Mouse (Mus musculus) left cerebral cortex, postnatal 14 days (tissue): Measurements from ENCODE around the gene Ggcx. TPM values are rescaled to one million over a fixed set of nuclear protein-coding genes. Genes with fewer than 3 reads are reported as not detected.

Experiments
- DNase-seq, 2 experiments: peaks; one replicate each; pipeline ENCODE4 v3.0.0; 2021 to 2022; ENCODE audit warnings: low spot score in 2 of 2, mixed read lengths in 1 of 2
- intact Hi-C: fragments of 180-260 bp; cut with DNase I; formaldehyde crosslinking; loops from one replicate; pipeline ENCODE4 v1.15.1; 2025
- long read RNA-seq, 2 experiments: library from polyadenylated mRNA; stranded (forward); transcript quantifications; one replicate each; pipeline ENCODE4 v2.0.0; 2021
- total RNA-seq, 2 experiments: library from RNA; stranded (reverse); gene quantifications; 2 replicates each; pipeline ENCODE4 v1.2.3; 2021

Ggcx gene
- total RNA-seq = 10 to 100 TPM; 22.3 to 23.1 TPM
- long read RNA-seq, experiment 1, transcript Ggcx-201 (15 exons, 2,929 nt) = major isoform, 11 of 16 reads
- long read RNA-seq, experiment 1, partial matches to known transcripts = 1 of 16 reads
- long read RNA-seq, experiment 1, other reads (novel, unspliced or antisense) = 4 of 16 reads
- long read RNA-seq, experiment 2, transcript Ggcx-201 (15 exons, 2,929 nt) = major isoform, 7 of 14 reads
- long read RNA-seq, experiment 2, partial matches to known transcripts = 3 of 14 reads
- long read RNA-seq, experiment 2, other reads (novel, unspliced or antisense) = 4 of 14 reads

DNA sequence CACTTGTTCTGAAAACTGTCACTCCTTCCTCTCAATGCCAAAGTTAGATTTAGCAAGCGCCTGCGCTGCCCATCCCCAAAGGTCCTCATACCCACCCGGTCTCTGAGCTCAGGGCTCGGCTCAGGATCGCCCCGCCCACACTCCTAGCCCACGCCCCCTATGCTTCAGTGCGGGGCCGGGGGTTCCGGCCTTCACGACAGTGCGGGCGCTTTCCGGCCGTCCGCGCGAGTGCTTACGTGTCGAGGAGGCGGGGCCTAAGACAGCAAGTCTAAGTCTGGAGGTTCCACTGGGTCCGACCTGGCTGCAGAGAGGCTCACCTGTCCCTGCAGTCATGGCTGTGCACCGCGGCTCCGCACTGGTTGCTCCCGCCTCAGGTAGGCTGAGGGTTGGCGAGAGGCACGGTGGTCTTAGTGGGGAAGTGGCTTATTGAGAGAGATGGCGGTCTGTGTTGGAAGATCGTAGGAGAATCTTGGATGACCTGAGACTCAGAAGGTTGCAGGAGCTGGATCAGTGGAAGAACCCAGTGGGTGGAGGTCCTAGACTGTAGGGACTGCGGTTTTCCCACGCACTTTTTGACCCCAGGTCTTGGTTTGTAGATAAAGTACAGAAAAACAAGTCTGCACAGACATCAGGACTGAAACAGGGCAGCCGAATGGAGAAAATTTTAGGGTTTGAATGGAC lies at the start of gene Ggcx:
TSS of gene Ggcx (plus strand) at position 233 of the 681 bp plus-strand sequence.
- intact Hi-C loops = no loop called here
- DNase-seq = peak; percentile 90 to 91

DNA sequence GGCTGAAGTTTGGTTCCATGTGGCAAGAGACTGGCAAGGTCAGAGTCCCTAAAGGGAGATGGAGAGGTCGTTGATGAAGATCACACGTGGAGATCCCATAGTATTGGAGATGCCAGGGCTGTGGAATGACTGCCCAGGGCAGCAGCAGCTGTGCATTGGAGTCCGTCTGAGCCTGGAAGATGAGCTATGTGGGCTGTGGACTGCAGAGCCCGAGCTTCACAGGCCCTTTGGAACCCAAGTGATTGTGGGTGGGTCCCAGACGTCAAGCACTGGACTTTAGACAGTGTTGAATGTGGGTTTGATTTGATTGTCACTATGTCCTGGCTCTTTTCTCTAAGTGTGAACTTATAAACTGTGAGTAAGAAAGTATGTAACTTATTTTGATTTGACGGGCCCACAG lies 49.1 kb upstream of the Ggcx start:
- no peak for DNase-seq
- intact Hi-C loops = loop anchor here (5.0 kb wide), 2 partner anchors 42 to 172 kb away; no protein-coding TSS in a partner anchor

DNA sequence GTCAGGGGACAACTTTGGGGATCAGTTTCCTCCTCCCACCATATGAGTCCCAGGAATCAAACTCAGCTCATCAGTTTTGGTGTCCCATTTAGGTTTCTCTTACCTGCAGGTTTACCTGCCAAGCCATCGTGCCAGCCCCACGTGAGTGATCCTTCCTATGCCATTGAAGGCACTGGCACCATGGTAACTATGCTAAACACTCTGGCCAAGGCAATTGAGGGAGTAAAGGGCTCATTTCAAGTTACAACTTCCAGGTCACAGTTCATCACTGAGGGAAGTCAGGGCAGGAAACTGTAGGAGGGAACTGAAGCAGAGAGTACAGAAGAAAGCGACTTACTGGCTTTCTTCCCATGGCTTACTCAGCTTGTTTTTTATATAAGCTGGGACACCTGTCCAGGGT lies 47.8 kb upstream of the Ggcx start:
- intact Hi-C loops = no loop called here
- DNase-seq = no peak

DNA sequence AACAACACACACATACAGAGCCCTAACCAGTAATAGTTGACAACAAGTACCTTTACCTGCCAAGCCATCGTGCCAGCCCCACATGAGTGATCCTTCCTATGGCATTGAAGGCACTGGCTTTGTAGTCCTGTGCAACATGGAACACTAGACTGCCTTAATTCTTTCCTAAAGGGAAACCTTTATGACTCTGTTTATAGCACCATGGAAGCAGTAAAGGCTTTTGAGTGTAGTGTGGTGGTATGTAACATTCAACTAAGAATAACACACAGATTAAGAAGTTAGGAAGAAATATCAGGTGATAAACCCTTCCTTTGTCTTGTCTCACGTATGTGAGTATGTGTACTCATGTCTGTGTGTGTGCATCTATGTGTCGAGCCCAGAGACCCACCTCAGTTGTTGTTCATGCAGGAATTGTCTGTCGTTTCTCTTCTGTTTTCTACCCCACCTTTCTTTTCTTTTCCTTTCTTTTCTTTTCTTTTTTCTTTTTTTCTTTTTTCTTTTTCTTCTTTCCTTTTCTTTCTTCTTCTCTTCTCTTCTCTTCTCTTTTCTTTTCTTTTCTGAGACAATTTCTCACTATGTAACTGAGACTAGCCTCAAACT lies 47.2 kb upstream of the Ggcx start, which contains the start of gene Rnf181:
TSS of gene Rnf181 (minus strand) at position 113 of the 600 bp plus-strand sequence.
- intact Hi-C loops = no loop called here
- DNase-seq = no peak

DNA sequence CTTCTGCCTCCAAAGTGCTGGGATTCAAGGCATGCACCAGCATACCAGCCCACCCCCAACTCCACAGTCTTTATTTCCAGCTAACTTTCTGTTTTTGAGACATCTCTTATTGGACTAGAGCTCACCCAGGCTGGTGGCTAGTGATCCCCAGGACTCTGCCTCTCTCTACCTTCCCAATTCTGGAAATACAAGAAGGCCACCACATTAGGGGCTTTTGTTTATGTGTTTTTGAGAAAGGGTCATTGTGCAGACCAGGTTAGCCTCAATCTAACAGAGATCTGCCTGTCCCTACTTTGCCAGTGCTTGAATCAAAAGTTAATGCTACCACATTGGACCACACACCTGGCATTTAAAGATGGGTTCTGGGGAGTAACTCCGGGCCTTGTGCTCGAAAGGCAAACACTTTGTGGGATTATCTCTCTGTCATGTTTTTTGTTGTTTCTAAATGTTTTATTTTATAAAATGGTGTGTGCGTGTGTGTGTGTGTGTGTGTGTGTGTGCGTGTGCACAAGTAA lies 46.6 kb upstream of the Ggcx start:
- DNase-seq = no peak
- intact Hi-C loops = no loop called here

DNA sequence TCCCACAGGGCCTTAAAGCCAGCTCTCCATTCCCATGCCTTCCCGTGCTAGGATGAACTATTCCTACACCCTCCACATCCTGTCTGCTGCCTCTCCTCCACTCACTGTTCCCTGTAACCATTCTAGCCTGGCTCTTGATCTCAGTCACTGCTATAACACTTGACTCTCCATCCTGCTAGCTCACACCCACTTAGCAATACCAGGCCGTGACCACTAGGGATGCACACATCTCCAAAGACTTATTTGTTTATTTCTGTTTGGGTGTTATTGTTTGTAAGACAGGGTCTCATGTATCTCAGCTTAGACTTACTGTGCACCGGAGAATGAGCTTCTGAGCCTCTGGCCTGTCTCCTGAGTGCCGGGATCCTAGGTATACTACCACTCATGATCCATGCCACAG lies 44.6 kb upstream of the Ggcx start:
- no peak for DNase-seq
- intact Hi-C loops = no loop called here

DNA sequence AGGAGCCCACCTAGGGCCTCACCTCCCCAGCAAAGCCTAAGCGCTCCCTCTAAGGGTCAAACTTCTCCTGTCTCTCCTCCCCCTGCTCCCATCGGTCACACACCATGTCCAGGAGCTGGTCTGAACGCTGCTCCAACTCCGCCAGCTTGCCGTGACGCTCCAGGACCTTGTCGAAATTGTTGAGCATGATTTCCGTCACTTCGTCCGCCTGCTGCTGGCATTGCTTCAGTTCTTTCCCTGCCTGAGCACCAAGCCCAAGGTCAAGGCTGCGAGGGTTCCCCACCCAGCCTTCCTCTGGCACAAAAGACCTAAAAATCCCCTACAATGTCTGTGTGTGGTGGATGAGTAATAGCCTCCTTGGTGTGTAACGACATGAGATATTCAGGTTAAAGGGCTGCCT lies 44.0 kb upstream of the Ggcx start:
- DNase-seq = no peak
- intact Hi-C loops = no loop called here

DNA sequence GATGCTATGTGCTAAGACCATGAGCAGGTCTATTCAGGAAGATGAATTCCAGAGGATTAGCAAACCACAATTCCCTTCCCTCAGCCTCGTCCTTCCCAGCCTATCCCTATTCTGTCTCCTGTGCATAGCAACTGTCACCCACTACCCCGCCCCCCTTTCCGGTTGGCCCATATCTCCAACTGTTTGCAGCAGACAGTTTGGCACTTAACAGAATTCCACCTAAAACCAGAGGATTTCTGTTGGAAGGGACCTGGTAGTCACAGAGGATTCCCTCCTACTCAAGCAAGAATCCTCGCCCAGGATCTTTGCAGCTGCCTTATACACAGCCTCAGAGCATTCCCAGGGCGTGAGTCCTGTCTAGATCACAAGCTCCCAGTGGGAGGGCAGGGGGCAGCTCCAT lies 43.0 kb upstream of the Ggcx start:
- intact Hi-C loops = no loop called here

DNA sequence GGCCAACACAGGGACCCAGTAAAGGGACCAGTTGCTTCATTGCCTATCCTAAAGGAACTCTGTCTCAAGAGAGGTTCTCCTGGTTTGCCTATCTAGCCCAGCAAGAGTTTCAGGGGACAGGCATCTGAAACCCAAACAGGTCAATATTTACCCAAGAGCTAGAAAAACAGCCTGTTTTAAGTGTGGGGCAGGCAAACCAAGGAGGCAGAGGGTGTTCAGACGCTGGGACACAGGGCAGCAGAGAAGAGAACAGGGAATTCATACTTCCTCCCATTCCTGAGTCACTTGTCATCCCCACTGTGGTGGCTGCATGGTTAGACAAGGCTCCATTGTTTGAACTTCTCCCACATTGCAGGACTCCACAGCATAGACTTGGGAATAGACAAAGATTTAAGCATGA lies 42.5 kb upstream of the Ggcx start:
- no peak for DNase-seq
- intact Hi-C loops = no loop called here

More for the DNA sequence above, 43.0 kb upstream of the Ggcx start:
- peak; percentile 60 to 74 for DNase-seq

DNA sequence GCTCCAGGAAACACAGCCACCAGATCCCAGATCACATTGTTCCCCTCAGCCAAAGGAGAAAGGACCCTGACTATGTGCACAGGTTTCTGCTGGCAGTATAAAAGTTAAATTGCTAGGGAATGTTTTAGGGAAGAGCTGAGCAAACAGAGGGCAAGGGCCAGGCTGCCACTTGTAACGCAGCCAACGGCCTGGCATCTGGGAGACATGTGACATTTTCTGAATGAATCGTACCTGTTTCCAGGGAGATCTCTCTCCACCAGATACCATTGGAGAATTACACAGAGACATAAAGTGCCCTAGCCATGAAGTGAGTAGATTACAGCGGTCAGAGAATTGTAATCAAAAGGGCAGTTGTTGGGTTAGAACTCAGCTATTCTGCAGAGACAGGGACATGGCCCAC lies 40.9 kb upstream of the Ggcx start:
- DNase-seq = no peak
- intact Hi-C loops = no loop called here

DNA sequence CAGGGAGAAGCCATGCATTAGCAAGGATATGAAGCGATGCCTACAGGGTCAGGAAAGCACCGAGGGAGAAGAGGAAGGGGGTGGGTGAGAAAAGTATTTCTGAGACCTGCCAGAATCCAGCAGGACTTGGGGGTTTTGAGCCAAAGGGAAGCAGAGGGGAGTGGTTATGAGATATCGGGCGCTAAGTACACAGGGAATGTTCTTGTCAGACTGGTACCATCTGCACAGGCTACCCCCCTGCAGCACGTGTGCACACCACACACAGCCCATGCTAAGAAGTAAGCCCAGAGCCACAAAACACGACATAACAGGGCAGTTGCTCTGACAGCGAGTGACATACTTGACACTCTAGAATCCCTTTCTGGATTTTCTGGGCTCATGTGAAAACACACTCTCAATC lies 39.9 kb upstream of the Ggcx start:
- DNase-seq = no peak
- intact Hi-C loops = no loop called here

DNA sequence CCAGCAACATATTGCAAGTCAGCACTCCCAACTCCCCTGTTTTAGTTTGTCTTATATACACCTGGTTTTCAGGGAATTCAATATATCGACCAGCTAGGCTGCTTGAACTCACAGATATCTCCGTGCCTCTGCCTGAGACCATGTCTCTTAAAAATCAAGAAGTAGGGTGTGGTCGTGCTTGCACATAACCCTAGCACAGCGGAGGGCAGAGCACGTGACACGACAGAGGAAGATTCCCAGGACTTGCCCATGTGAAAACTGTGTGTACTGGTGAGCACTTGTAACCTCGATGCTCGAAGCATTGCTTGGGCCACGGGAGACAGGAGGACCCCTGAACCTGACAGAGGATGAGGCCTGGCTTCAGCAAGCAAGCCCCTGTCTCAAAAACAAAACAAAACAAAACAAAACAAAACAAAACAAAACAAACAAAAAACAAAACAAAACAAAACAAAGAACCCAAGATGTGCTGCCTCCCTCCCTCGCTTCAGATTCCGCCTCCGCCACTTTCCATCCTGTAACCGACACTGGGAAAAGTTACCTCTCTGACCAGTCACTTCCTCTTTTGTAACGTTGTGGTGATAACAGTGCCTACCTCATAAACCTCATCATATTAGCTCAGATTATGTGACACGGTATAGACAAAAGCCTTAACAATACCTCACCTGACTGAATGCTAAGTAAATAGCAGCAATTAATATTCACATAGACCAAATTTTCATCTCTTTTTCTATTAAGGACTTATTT lies 39.1 kb upstream of the Ggcx start:
- DNase-seq = no peak
- intact Hi-C loops = no loop called here

DNA sequence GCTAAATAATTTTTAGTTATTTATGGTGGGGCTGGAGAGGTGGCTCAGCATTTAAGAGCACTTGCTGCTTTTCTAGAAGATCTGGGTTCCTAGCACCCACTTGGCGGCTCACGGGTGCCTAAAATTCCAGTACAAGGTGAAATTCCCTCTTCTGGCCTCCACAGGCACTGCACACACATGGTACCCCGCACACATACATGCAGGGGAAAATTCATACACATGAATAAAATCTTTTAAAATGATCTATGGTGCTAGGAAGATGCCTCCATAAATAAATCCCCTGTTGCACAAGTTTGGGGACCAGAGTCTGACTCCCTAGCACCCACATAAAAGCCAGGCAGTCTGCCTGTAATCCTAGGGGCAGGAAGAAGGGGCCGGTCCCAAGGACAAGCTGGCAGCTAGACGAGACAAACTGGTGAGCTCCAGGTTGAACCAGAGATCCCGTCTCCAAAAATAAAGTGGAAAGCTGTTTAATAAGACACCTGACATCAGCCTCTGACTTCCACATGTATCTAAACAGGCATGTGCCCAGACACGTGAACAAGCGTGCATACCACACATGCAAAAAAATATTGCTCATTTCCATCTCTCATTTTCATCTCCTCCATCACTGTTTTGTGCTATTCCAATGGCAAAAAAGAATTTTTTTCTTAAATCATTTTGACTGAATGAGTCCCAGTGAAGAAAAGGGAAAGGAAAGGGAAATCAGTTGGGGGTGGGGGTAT lies 35.4 kb upstream of the Ggcx start:
- intact Hi-C loops = no loop called here
- no peak for DNase-seq

DNA sequence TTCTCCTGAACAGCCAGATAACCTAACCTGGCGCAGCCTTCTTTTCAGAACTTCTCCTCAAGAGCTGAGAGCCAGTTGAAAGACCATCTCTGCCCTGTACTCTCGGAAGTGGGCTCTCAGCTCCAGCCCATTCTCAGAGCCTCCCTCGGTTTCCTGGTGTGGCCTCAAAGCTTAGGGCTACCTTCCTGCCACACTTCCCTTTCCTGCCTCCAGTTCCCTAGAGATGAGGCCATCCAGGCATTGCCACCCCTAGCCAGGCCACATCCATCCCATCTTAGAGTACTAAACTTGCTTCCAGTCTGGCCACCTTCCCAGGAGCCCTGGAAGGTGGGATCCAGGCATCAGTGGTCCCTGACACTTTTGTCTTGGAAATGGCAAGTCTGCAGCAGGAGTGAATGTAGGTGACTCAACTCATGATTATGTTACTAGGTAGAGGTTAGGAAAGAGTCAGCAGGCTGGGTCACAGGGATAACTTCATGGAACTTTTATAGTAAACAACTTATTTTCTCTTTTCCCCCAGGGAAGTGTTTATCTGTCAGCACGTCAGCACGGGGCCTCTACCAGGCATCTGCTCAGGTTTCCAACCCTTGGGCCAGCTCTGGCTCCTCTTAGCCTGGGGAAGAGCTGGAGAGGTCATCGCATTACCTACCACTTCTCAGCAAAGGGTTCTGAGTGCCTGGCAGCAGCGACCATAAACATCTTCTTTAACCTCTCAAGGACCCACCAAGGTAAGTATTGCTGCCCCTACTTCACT lies 34.6 kb upstream of the Ggcx start:
- DNase-seq = no peak
- intact Hi-C loops = no loop called here

DNA sequence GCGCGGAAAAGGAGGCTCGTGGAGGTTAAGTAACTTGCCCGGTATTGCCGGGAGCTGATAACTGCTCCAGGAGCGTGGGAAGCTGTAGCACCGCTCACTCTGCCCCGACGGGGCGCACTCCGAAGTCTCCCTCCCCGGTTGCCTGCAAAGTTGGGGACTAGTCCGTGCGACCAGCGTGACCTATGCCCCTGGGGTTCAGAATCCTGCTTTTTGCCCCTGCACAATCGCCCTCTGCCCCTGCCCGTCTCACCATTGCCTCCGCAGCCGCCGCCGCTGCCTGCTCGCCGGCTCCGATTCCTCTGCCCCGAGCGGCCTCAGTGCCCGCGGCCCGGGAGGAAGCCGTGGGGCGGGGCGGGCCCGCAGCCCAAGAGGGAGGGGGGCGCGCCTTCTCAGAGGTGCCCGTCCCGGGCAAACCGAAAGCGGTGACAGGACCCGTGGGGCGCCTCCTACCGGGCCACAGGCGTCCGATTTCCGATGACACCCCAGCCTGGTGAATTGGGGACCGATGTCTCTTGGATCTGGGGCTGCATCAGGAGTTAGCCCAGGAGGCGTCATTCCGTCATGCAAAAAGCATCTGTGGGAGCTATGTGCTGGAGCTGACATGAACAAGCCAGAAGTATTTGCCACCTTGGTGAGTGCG lies 33.9 kb upstream of the Ggcx start, which contains the start of gene Vamp5:
TSS of gene Vamp5 (minus strand) at position 338 of the 640 bp plus-strand sequence.
- no peak for DNase-seq
- intact Hi-C loops = no loop called here

DNA sequence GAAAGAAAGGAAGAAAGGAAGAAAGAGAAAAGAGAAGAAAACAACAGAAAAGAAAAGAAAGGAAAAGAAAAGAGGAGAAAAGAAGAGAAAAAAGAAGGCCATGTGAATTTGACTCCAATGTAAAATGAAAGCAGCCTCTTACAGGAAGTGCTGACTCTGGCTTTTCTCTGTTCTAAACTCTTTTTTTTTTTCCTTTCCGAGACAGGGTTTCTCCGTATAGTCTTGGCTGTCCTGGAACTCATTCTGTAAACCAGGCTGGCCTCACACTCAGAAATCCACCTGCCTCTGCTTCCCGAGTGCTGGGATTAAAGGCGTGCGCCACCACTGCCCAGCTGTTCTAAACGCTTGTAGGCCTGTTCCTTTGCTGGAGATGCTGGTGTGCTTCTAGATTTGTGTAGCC lies 31.6 kb upstream of the Ggcx start:
- intact Hi-C loops = no loop called here
- no peak for DNase-seq

DNA sequence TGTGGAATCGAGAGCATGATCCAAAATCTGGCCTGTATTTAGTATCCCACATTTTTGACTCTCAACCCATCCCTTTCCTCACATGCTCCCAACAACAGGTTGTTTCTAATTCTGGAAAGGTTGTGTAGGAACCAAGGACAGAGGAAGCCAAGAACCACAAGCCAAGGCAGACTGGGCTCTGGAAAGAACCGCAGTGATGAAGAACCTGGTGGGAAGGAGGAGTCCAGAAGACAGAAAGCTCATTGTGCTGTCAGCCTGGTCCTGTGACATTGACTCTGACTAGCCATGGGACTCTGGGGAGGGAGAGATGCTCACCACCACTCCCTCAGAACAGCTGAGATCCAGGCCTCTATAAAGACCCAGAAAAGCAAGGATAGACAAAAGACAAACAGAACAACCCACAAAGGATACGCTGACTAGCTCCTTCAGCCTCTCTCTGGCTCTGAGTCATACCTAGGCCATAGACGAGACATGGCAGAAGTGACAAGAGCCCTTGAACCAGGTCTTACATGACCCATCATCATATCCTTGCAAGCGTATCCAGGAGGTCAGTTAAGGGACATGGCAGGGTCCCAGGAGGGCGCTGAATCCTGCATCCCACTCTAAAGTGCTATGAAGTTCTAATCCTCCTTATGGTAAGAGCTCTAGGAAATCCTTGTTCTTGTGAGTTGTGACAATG lies 30.8 kb upstream of the Ggcx start:
- no peak for DNase-seq
- intact Hi-C loops = no loop called here
